1 mouse cellular context compared by ENCODE assay signal in the genomic region with DNA sequence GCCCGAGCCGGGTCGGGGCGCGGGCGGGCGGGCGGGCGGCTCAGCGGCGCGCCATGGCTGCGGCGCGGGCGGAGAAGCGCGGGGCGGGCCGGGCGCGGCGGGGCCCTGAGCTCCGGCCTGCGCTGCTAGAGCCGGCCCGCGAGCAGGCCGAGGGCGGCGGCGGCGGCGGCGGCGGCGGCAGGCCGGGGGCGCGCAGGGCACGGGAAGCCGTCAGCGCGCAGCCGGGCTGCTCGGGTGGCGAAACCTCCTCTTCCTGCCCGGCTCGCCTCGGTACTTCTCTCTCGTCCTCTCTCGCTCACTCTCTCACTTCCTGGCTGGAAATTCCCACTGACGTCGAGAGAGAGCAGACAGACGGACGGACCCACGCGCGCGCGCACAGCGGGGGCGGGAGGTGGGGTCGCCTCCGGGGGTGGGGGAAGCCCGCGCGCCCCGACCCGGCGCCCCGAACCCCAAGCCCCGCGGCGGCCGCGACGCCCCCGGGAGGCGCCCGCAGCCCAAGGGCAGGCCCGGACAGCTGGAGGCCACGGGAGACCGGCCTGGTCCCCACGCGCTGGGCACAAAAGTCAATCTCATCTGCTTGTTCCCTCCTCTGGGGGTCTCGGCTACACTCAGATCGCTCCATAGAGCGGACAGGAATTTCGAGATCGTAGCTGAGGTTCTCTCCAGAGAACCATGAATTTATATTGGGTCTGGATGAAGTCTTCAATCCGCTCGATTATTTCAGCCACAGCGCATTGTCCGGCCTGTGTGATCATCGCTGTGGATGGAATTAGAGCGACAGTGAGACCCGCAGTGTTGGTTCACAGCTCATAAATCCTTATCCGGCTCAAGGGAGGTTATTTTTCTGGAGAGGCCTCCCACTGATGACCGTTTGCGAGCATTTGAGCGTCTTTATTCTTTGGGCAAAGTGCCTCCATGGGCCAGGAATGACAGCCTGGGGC.
A peak's percentile ranks its signal among the peaks of the same experiment; 100 is the strongest.
TF ChIP-seq lines count a peak whose summit lies in the region.

A gene (minus strand): TSS at position 357 of the 941 bp plus-strand sequence.

TF ChIP-seq in CH12.LX, 34 proteins besides CTCF, POLR2A, EP300 and RAD21 (continued from another document):
- TF ChIP-seq MAZ (IDR thresholded peaks at IDR 0.05; ENCODE audit: low read depth, low read length) (no peak), TBP (conservative IDR thresholded peaks at IDR 0.05; ENCODE audit: low read depth, low read length) (peak; percentile 77; the same call in 1 of the 2 replicates)
